Mouse (Mus musculus) MEL (cell line): ENCODE results near the gene Epb41l4b. TPM values are rescaled to one million over a fixed set of nuclear protein-coding genes. Genes with fewer than 3 reads are reported as not detected.

ENCODE experiments used
- DNase-seq: peaks from one replicate; pipeline ENCODE4 v3.0.0; 2011; ENCODE audit warnings: low read depth, low spot score
- H3K27ac ChIP-seq: 2 replicates; pipeline ENCODE4 v1.5.1; 2012; ENCODE audit warnings: low read depth, mild to moderate bottlenecking, control low read depth, low read length, moderate library complexity; ENCODE audit not compliant: control insufficient read depth
- H3K27me3 ChIP-seq, 2 experiments: fragments of 150-350 bp in 1 of 2; sonication (generic) in 1 of 2; 2 replicates each; pipeline ENCODE4 v1.6.1; 2012; ENCODE audit warnings: low read length in 2 of 2, mild to moderate bottlenecking in 2 of 2, improper control_type of control experiment in 1 of 2, moderate library complexity in 1 of 2; ENCODE audit not compliant: insufficient read depth in 2 of 2, control insufficient read depth in 1 of 2
- H3K36me3 ChIP-seq, 2 experiments: 2 replicates each; pipeline ENCODE4 v1.6.1; 2012 to 2014; ENCODE audit warnings: low read length in 2 of 2, improper control_type of control experiment in 1 of 2, inconsistent platforms in 1 of 2, mild to moderate bottlenecking in 1 of 2; ENCODE audit not compliant: insufficient read depth in 2 of 2, control insufficient read depth in 1 of 2
- H3K4me1 ChIP-seq, 2 experiments: fragments of 150-350 bp in 1 of 2; sonication (generic) in 1 of 2; 2 replicates each; pipeline ENCODE4 v1.6.1; 2012; ENCODE audit warnings: low read length in 2 of 2, improper control_type of control experiment in 1 of 2, mild to moderate bottlenecking in 1 of 2; ENCODE audit not compliant: insufficient read depth in 2 of 2, control insufficient read depth in 1 of 2
- H3K4me3 ChIP-seq, 2 experiments: fragments of 150-350 bp in 1 of 2; sonication (generic) in 1 of 2; 2 replicates each; pipeline ENCODE4 v1.5.1; 2012; ENCODE audit warnings: low read depth in 2 of 2, low read length in 2 of 2, mild to moderate bottlenecking in 2 of 2, moderate library complexity in 2 of 2, control low read depth in 1 of 2, improper control_type of control experiment in 1 of 2; ENCODE audit not compliant: control insufficient read depth in 1 of 2, insufficient read depth in 1 of 2
- H3K79me2 ChIP-seq: 2 replicates; pipeline ENCODE4 v1.6.1; 2012; ENCODE audit warnings: mild to moderate bottlenecking, low read length, moderate library complexity; ENCODE audit not compliant: control insufficient read depth, poor library complexity, insufficient read depth
- H3K9ac ChIP-seq: 2 replicates; pipeline ENCODE4 v1.6.1; 2012; ENCODE audit warnings: low read depth, mild to moderate bottlenecking, control low read depth, low read length, moderate library complexity; ENCODE audit not compliant: control insufficient read depth, poor library complexity, severe bottlenecking
- H3K9me3 ChIP-seq: fragments of 150-350 bp; sonication (generic); replicated peaks from 2 replicates; pipeline ENCODE4 v1.6.1; 2012; ENCODE audit warnings: mild to moderate bottlenecking, low read length, improper control_type of control experiment, moderate library complexity; ENCODE audit not compliant: insufficient read depth
- CHD1 ChIP-seq: IDR thresholded peaks from 2 replicates; pipeline ENCODE4 v1.6.1; 2012; ENCODE audit warnings: low read depth, mild to moderate bottlenecking, inconsistent platforms, low read length, improper control_type of control experiment
- CHD2 ChIP-seq: IDR thresholded peaks from 2 replicates; pipeline ENCODE4 v1.6.1; 2011; ENCODE audit warnings: low read length, improper control_type of control experiment
- ELF1 ChIP-seq: IDR thresholded peaks from 2 replicates; pipeline ENCODE4 v1.6.1; 2014; ENCODE audit warnings: low read depth, mild to moderate bottlenecking, inconsistent platforms, low read length, improper control_type of control experiment, moderate library complexity
- EP300 ChIP-seq, 2 experiments: IDR thresholded peaks; 2 replicates each; pipeline ENCODE4 v1.6.1; 2011; ENCODE audit warnings: improper control_type of control experiment in 2 of 2, low read length in 2 of 2, low read depth in 1 of 2, mild to moderate bottlenecking in 1 of 2
- ETS1 ChIP-seq: IDR thresholded peaks from 2 replicates; pipeline ENCODE4 v1.6.1; 2012; ENCODE audit warnings: low read depth, mild to moderate bottlenecking, inconsistent platforms, low read length, improper control_type of control experiment, moderate library complexity
- GATA1 ChIP-seq: IDR thresholded peaks from 2 replicates; pipeline ENCODE4 v1.6.1; 2011; ENCODE audit warnings: low read depth, low read length, improper control_type of control experiment
- HCFC1 ChIP-seq: IDR thresholded peaks from 2 replicates; pipeline ENCODE4 v1.6.1; 2012; ENCODE audit warnings: low read depth, mild to moderate bottlenecking, inconsistent platforms, low read length, improper control_type of control experiment, moderate library complexity
- JUND ChIP-seq: IDR thresholded peaks from 2 replicates; pipeline ENCODE4 v1.6.1; 2011; ENCODE audit warnings: low read depth, mild to moderate bottlenecking, improper control_type of control experiment, low read length
- KAT2A ChIP-seq: conservative IDR thresholded peaks from 2 replicates; pipeline ENCODE4 v1.6.1; 2012; ENCODE audit warnings: low read depth, low read length, improper control_type of control experiment, inconsistent platforms
- MAZ ChIP-seq: IDR thresholded peaks from 2 replicates; pipeline ENCODE4 v1.6.1; 2012; ENCODE audit warnings: low read depth, mild to moderate bottlenecking, inconsistent platforms, low read length, improper control_type of control experiment
- MEF2A ChIP-seq: IDR thresholded peaks from 2 replicates; pipeline ENCODE4 v1.6.1; 2014; ENCODE audit warnings: low read depth, mild to moderate bottlenecking, inconsistent platforms, low read length, improper control_type of control experiment; ENCODE audit not compliant: poor library complexity, insufficient replicate concordance, severe bottlenecking; ENCODE audit errors: extremely low read depth
- MYB ChIP-seq: IDR thresholded peaks from 2 replicates; pipeline ENCODE4 v1.6.1; 2011; ENCODE audit warnings: mild to moderate bottlenecking, low read depth, low read length, improper control_type of control experiment
- MYC ChIP-seq: IDR thresholded peaks from 2 replicates; pipeline ENCODE4 v1.6.1; 2011; ENCODE audit warnings: low read depth, mild to moderate bottlenecking, low read length, improper control_type of control experiment, moderate library complexity
- NRF1 ChIP-seq: IDR thresholded peaks from 2 replicates; pipeline ENCODE4 v1.6.1; 2014; ENCODE audit warnings: low read depth, mild to moderate bottlenecking, inconsistent platforms, low read length, improper control_type of control experiment, moderate library complexity; ENCODE audit not compliant: poor library complexity, insufficient read depth, severe bottlenecking
- POLR2A ChIP-seq, 2 experiments: IDR thresholded peaks; 2 replicates each; pipeline ENCODE4 v1.6.1; 2011 to 2012; ENCODE audit warnings: low read length in 2 of 2, mild to moderate bottlenecking in 2 of 2, control low read depth in 1 of 2, improper control_type of control experiment in 1 of 2, low read depth in 1 of 2, moderate library complexity in 1 of 2; ENCODE audit not compliant: control insufficient read depth in 1 of 2, insufficient read depth in 1 of 2, poor library complexity in 1 of 2
- POLR2AphosphoS5 ChIP-seq: IDR thresholded peaks from 2 replicates; pipeline ENCODE4 v1.6.1; 2012; ENCODE audit warnings: low read depth, borderline replicate concordance, mild to moderate bottlenecking, inconsistent platforms, low read length, moderate library complexity, mixed read lengths
- RAD21 ChIP-seq: IDR thresholded peaks from 2 replicates; pipeline ENCODE4 v1.6.1; 2011; ENCODE audit warnings: mild to moderate bottlenecking, low read depth, low read length, improper control_type of control experiment
- RCOR1 ChIP-seq: IDR thresholded peaks from 2 replicates; pipeline ENCODE4 v1.6.1; 2012; ENCODE audit warnings: low read depth, mild to moderate bottlenecking, inconsistent platforms, low read length, improper control_type of control experiment
- SIN3A ChIP-seq: IDR thresholded peaks from 2 replicates; pipeline ENCODE4 v1.6.1; 2012; ENCODE audit warnings: low read length, improper control_type of control experiment, inconsistent platforms
- SMC3 ChIP-seq: IDR thresholded peaks from 2 replicates; pipeline ENCODE4 v1.6.1; 2011; ENCODE audit warnings: low read depth, low read length, improper control_type of control experiment
- TBP ChIP-seq: IDR thresholded peaks from 2 replicates; pipeline ENCODE4 v1.8.0; 2011; ENCODE audit warnings: low read depth, low read length, improper control_type of control experiment
- TCF12 ChIP-seq: IDR thresholded peaks from 2 replicates; pipeline ENCODE4 v1.6.1; 2014; ENCODE audit warnings: low read depth, mild to moderate bottlenecking, inconsistent platforms, low read length, improper control_type of control experiment, moderate library complexity
- USF2 ChIP-seq, 2 experiments: IDR thresholded peaks; 2 replicates each; pipeline ENCODE4 v1.6.1; 2011 to 2012; ENCODE audit warnings: improper control_type of control experiment in 2 of 2, low read length in 2 of 2, borderline replicate concordance in 1 of 2, inconsistent platforms in 1 of 2, low read depth in 1 of 2, mild to moderate bottlenecking in 1 of 2; ENCODE audit not compliant: insufficient read depth in 1 of 2
- ZC3H11A ChIP-seq: IDR thresholded peaks from 2 replicates; pipeline ENCODE4 v1.6.1; 2012; ENCODE audit warnings: low read depth, mild to moderate bottlenecking, inconsistent platforms, low read length, improper control_type of control experiment
- polyA plus RNA-seq, 2 experiments: library from polyadenylated mRNA; stranded (reverse) in 1 of 2; unstranded in 1 of 2; fragments of >175 nt in 1 of 2; fragments of >200 nt in 1 of 2; gene quantifications; 2 replicates each; pipeline versions ENCODE4 v1.2.1 to v1.2.4; 2012; ENCODE audit warnings: low replicate concordance in 2 of 2, low read depth in 1 of 2; ENCODE audit not compliant: insufficient read length in 2 of 2, insufficient read depth in 1 of 2, missing spikeins in 1 of 2
- total RNA-seq: library from RNA; depleted of rRNA; stranded (reverse); fragments of 300-350 nt; gene quantifications from 2 replicates; pipeline ENCODE4 v1.2.3, GENCODE M21; 2012

Gene Epb41l4b
- total and polyA plus RNA-seq, 3 experiments = not detected

DNA sequence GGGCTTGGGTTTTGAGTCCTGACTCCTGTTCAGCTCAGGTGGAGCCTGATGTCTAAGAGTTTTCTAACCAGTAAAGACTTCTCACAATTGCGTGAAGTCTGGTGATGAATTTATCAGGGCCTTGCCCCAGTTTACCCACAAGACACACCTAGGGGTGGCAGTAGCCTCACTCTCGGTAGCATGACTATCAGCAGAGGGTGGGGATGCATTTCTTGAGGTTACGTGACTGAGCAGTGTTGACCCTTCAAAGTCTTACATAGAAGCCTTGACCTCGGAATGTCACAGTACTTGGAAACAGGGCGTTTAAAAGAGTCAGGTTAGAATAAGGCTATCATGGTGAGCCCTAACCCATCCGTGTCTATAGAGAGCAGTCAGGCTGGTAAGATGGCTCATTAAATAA is 23.3 kb downstream of the Epb41l4b start:
- no peak for DNase-seq
- no peaks in the 10 kb centered on the region for H3K79me2 ChIP-seq
- H3K9ac ChIP-seq = no peak overlapping the region
- 0 out of 4 replicates have a peak, but pooled peaks cover 0 to 2% of the 10 kb centered on the region in 2 experiments for H3K4me1 ChIP-seq
- no peak for TF ChIP-seq MAZ
- TF ChIP-seq ZC3H11A = no peak
- TF ChIP-seq ELF1 = no peak
- no peak for TF ChIP-seq HCFC1
- no peak for TF ChIP-seq MYC
- TF ChIP-seq NRF1 = no peak
- TF ChIP-seq MYB = no peak
- TF ChIP-seq MEF2A = no peak
- no peak for TF ChIP-seq ETS1
- no peak for TF ChIP-seq RCOR1
- no peak for TF ChIP-seq POLR2A (IDR thresholded peaks at IDR 0.05; ENCODE audit: control insufficient read depth in 1 of 2, insufficient read depth in 1 of 2, low read depth in 1 of 2, low read length in 2 of 2, poor library complexity in 1 of 2)
- TF ChIP-seq TCF12 = no peak
- TF ChIP-seq SMC3 = no peak
- no peak for TF ChIP-seq TBP
- no peak for TF ChIP-seq USF2 (IDR thresholded peaks at IDR 0.05; ENCODE audit: borderline replicate concordance in 1 of 2, insufficient read depth in 1 of 2, low read depth in 1 of 2, low read length in 2 of 2)
- TF ChIP-seq SIN3A = no peak
- TF ChIP-seq CHD2 = no peak
- TF ChIP-seq POLR2AphosphoS5 = no peak
- no peaks in the 10 kb centered on the region for H3K36me3 ChIP-seq
- H3K4me3 ChIP-seq = no peak overlapping the region
- no peaks in the 10 kb centered on the region for H3K9me3 ChIP-seq
- H3K27me3 ChIP-seq = no peaks in the 10 kb centered on the region
- H3K27ac ChIP-seq = no peak overlapping the region

GRCm38 (mm10) chr4:57118883-57119282 is 24.4 kb downstream of the Epb41l4b start:
- H3K9ac ChIP-seq = no peak overlapping the region
- H3K4me1 ChIP-seq = 0 out of 4 replicates have a peak, but pooled peaks cover 0 to 2% of the 10 kb centered on the region in 2 experiments
- H3K9me3 ChIP-seq = no peaks in the 10 kb centered on the region
- TF ChIP-seq RAD21 (no peak), CHD2 (no peak), EP300 (IDR thresholded peaks at IDR 0.05; ENCODE audit: low read depth in 1 of 2, low read length in 2 of 2) (no peak), GATA1 (no peak), ETS1 (no peak), CHD1 (no peak), TCF12 (no peak), MYC (no peak), JUND (no peak), KAT2A (no peak), POLR2AphosphoS5 (no peak), NRF1 (no peak), SMC3 (no peak)
- no peaks in the 10 kb centered on the region for H3K79me2 ChIP-seq
- no peaks in the 10 kb centered on the region for H3K36me3 ChIP-seq
- H3K4me3 ChIP-seq = no peak overlapping the region
- DNase-seq = no peak
- no peak overlapping the region for H3K27ac ChIP-seq
- no peaks in the 10 kb centered on the region for H3K27me3 ChIP-seq
